Mouse (Mus musculus) limb, embryonic 11.5 days (tissue): ENCODE results near the gene Dclk1. TPM values are rescaled to one million over a fixed set of nuclear protein-coding genes. Genes with fewer than 3 reads are reported as not detected.

Source experiments
- ATAC-seq: fragments of 200-750 bp; cut with Nextera tagmentation; 2 replicates; pipeline ENCODE4 v1.8.0; 2017; ENCODE audit warnings: low read depth; ENCODE audit not compliant: insufficient number of reproducible peaks, low FRiP score, low TSS enrichment
- DNase-seq: peaks from one replicate; pipeline ENCODE4 v3.0.0-alpha.2; 2015; ENCODE audit warnings: low spot score
- H3K27ac ChIP-seq: fragments of 300-500 bp; sonication (generic); replicated peaks from 2 replicates; pipeline ENCODE4 v1.5.1; 2014; ENCODE audit warnings: low read depth, mild to moderate bottlenecking, low read length
- H3K27me3 ChIP-seq: fragments of 300-500 bp; sonication (generic); 2 replicates; pipeline ENCODE4 v1.6.1; 2014; ENCODE audit warnings: mild to moderate bottlenecking, low read length, mixed read lengths; ENCODE audit not compliant: control insufficient read depth, insufficient read depth
- H3K36me3 ChIP-seq: fragments of 300-500 bp; sonication (generic); 2 replicates; pipeline ENCODE4 v1.6.1; 2014; ENCODE audit warnings: mild to moderate bottlenecking, low read length, moderate library complexity, mixed read lengths; ENCODE audit not compliant: control insufficient read depth, insufficient read depth
- H3K4me1 ChIP-seq: fragments of 300-500 bp; sonication (generic); 2 replicates; pipeline ENCODE4 v1.6.1; 2014; ENCODE audit warnings: low read length, mixed read lengths; ENCODE audit not compliant: control insufficient read depth, insufficient read depth
- H3K4me2 ChIP-seq: fragments of 300-500 bp; sonication (generic); 2 replicates; pipeline ENCODE4 v1.6.1; 2014; ENCODE audit warnings: low read depth, mild to moderate bottlenecking, moderate library complexity; ENCODE audit not compliant: severe bottlenecking
- H3K4me3 ChIP-seq: fragments of 300-500 bp; sonication (generic); 2 replicates; pipeline ENCODE4 v1.5.1; 2014; ENCODE audit warnings: low read depth, low read length
- H3K9ac ChIP-seq: fragments of 300-500 bp; sonication (generic); 2 replicates; pipeline ENCODE4 v1.6.1; 2014; ENCODE audit warnings: mild to moderate bottlenecking, low read length
- H3K9me3 ChIP-seq: fragments of 300-500 bp; sonication (generic); 2 replicates; pipeline ENCODE4 v1.6.1; 2016; ENCODE audit warnings: low read length; ENCODE audit not compliant: control insufficient read depth
- WGBS: fragments of 180-500 bp; shearing (Covaris S2); extraction: QIAGEN DNeasy Blood & Tissue Kit; methylation state at CpG from one replicate; pipeline ENCODE4 v1.1.7; 2014; 5-methylcytosine and 5-hydroxymethylcytosine counted together
- polyA plus RNA-seq: library from polyadenylated mRNA; unstranded; fragments of >200 nt; fragmentation: Nextera tagmentation; extraction: Ambion mirVana; gene quantifications from 2 replicates; pipeline ENCODE4 v1.2.1, GENCODE M21; 2014

The Dclk1 gene
- polyA plus RNA-seq, 1 experiment from 2014 or later: 34.1 TPM

- no peak overlapping the region for H3K27ac ChIP-seq
- no peaks in the 10 kb centered on the region for H3K27me3 ChIP-seq
- no peaks in the 10 kb centered on the region for H3K9me3 ChIP-seq
- H3K4me1 ChIP-seq: peaks cover 4% of the 10 kb centered on the region; the same call in 1 of the 2 replicates
- DNase-seq: no peak
- no peaks in the 10 kb centered on the region for H3K36me3 ChIP-seq
- 61% methylated on average over 3 of the region's 3 CpGs for WGBS
- no peak overlapping the region for H3K4me2 ChIP-seq
- ATAC-seq: no peak
- H3K9ac ChIP-seq: no peak overlapping the region
- no peak overlapping the region for H3K4me3 ChIP-seq
Observed at GRCm38 (mm10) chr3:55284215-55284614, 42.1 kb downstream of the Dclk1 start.

- H3K36me3 ChIP-seq: no peaks in the 10 kb centered on the region
- H3K27me3 ChIP-seq: no peaks in the 10 kb centered on the region
- DNase-seq: no peak
- no peaks in the 10 kb centered on the region for H3K9me3 ChIP-seq
- H3K9ac ChIP-seq: no peak overlapping the region
- no peak overlapping the region for H3K4me3 ChIP-seq
- 81% methylated on average over 4 of the region's 4 CpGs for WGBS
- no peak overlapping the region for H3K4me2 ChIP-seq
- H3K4me1 ChIP-seq: no peaks in the 10 kb centered on the region; the same call in 1 of the 2 replicates
- H3K27ac ChIP-seq: no peak overlapping the region
- no peak for ATAC-seq
Observed at GRCm38 (mm10) chr3:55288726-55289125, 46.6 kb downstream of the Dclk1 start.

GRCm38 (mm10) chr3:55291964-55292363, 49.8 kb downstream of the Dclk1 start:
- DNase-seq (no peak), ATAC-seq (no peak)
- H3K4me2 ChIP-seq: no peak overlapping the region
- H3K27ac ChIP-seq: no peak overlapping the region
- H3K9me3 ChIP-seq: no peaks in the 10 kb centered on the region
- H3K36me3 ChIP-seq: no peaks in the 10 kb centered on the region
- no peaks in the 10 kb centered on the region for H3K4me1 ChIP-seq
- H3K9ac ChIP-seq: no peak overlapping the region
- H3K27me3 ChIP-seq: no peaks in the 10 kb centered on the region
- no peak overlapping the region for H3K4me3 ChIP-seq
- 48% methylated on average over 4 of the region's 4 CpGs for WGBS

- no peak overlapping the region for H3K9ac ChIP-seq
- ATAC-seq: no peak
- no peaks in the 10 kb centered on the region for H3K4me1 ChIP-seq
- no peaks in the 10 kb centered on the region for H3K27me3 ChIP-seq
- H3K9me3 ChIP-seq: no peaks in the 10 kb centered on the region
- no peak overlapping the region for H3K27ac ChIP-seq
- no peak overlapping the region for H3K4me2 ChIP-seq
- no peak overlapping the region for H3K4me3 ChIP-seq
- 86% methylated on average over 10 of the region's 10 CpGs for WGBS
- H3K36me3 ChIP-seq: no peaks in the 10 kb centered on the region
- DNase-seq: no peak
Observed at GRCm38 (mm10) chr3:55292783-55293430, 50.7 kb downstream of the Dclk1 start.

- Histone ChIP-seq H3K9me3 (no peaks in the 10 kb centered on the region), H3K4me3 (no peak overlapping the region), H3K27me3 (no peaks in the 10 kb centered on the region), H3K36me3 (no peaks in the 10 kb centered on the region), H3K27ac (no peak overlapping the region), H3K4me1 (no peaks in the 10 kb centered on the region), H3K4me2 (no peak overlapping the region), H3K9ac (no peak overlapping the region)
- DNase-seq (no peak), ATAC-seq (no peak)
Observed at GRCm38 (mm10) chr3:55305653-55306052, 63.5 kb downstream of the Dclk1 start.

GRCm38 (mm10) chr3:55307553-55308177, 65.5 kb downstream of the Dclk1 start:
- H3K4me1 ChIP-seq: no peaks in the 10 kb centered on the region
- DNase-seq (no peak), ATAC-seq (no peak)
- H3K4me2 ChIP-seq: no peak overlapping the region
- no peak overlapping the region for H3K4me3 ChIP-seq
- H3K9ac ChIP-seq: no peak overlapping the region
- no peaks in the 10 kb centered on the region for H3K36me3 ChIP-seq
- no peaks in the 10 kb centered on the region for H3K9me3 ChIP-seq
- no peak overlapping the region for H3K27ac ChIP-seq
- no peaks in the 10 kb centered on the region for H3K27me3 ChIP-seq
- 66% methylated on average over 7 of the region's 7 CpGs for WGBS

GRCm38 (mm10) chr3:55309961-55310360, 67.8 kb downstream of the Dclk1 start:
- ATAC-seq (no peak), DNase-seq (no peak)
- Histone ChIP-seq H3K4me2 (no peak overlapping the region), H3K9ac (no peak overlapping the region), H3K4me3 (no peak overlapping the region), H3K9me3 (no peaks in the 10 kb centered on the region), H3K36me3 (no peaks in the 10 kb centered on the region), H3K27me3 (no peaks in the 10 kb centered on the region), H3K27ac (no peak overlapping the region), H3K4me1 (no peaks in the 10 kb centered on the region)
- WGBS: 80% methylated on average over 8 of the region's 8 CpGs

- H3K9ac ChIP-seq: no peak overlapping the region
- H3K4me3 ChIP-seq: no peak overlapping the region
- DNase-seq (no peak), ATAC-seq (no peak)
- H3K4me1 ChIP-seq: no peaks in the 10 kb centered on the region
- WGBS: 87% methylated on average over 8 of the region's 8 CpGs
- H3K27me3 ChIP-seq: no peaks in the 10 kb centered on the region
- no peaks in the 10 kb centered on the region for H3K36me3 ChIP-seq
- no peak overlapping the region for H3K4me2 ChIP-seq
- H3K27ac ChIP-seq: no peak overlapping the region
- H3K9me3 ChIP-seq: no peaks in the 10 kb centered on the region
Observed at GRCm38 (mm10) chr3:55315827-55316226, 73.7 kb downstream of the Dclk1 start.

GRCm38 (mm10) chr3:55318021-55318420, 75.9 kb downstream of the Dclk1 start:
- ATAC-seq (no peak), DNase-seq (no peak)
- Histone ChIP-seq H3K27me3 (no peaks in the 10 kb centered on the region), H3K36me3 (no peaks in the 10 kb centered on the region), H3K9me3 (no peaks in the 10 kb centered on the region), H3K4me3 (no peak overlapping the region), H3K9ac (no peak overlapping the region), H3K4me2 (no peak overlapping the region), H3K4me1 (no peaks in the 10 kb centered on the region), H3K27ac (no peak overlapping the region)
- 76% methylated on average over 1 of the region's 1 CpGs for WGBS
